Mouse (Mus musculus) forebrain, embryonic 16.5 days (tissue): ENCODE results near the gene Tnfsfm13. TPM values are rescaled to one million over a fixed set of nuclear protein-coding genes. Genes with fewer than 3 reads are reported as not detected.
A peak's percentile ranks its signal among the peaks of the same experiment; 100 is the strongest.

ENCODE experiments used
- ATAC-seq: fragments of 200-750 bp; cut with Nextera tagmentation; 2 replicates; pipeline ENCODE4 v1.8.0; 2017; ENCODE audit warnings: mild to moderate bottlenecking, moderate library complexity
- H3K27ac ChIP-seq: fragments of 300-500 bp; sonication (generic); 2 replicates; pipeline ENCODE4 v1.5.1; 2014; ENCODE audit warnings: low read length, control low read depth
- H3K27me3 ChIP-seq: fragments of 300-500 bp; sonication (generic); replicated peaks from 2 replicates; pipeline ENCODE4 v1.6.1; 2014; ENCODE audit warnings: low read length; ENCODE audit not compliant: control insufficient read depth, insufficient read depth
- H3K36me3 ChIP-seq: fragments of 300-500 bp; sonication (generic); 2 replicates; pipeline ENCODE4 v1.6.1; 2014; ENCODE audit not compliant: control insufficient read depth, insufficient read depth
- H3K4me1 ChIP-seq: fragments of 300-500 bp; sonication (generic); replicated peaks from 2 replicates; pipeline ENCODE4 v1.6.1; 2014; ENCODE audit warnings: low read length; ENCODE audit not compliant: control insufficient read depth, insufficient read depth
- H3K4me2 ChIP-seq: fragments of 300-500 bp; sonication (generic); 2 replicates; pipeline ENCODE4 v1.6.1; 2014; ENCODE audit warnings: mild to moderate bottlenecking, low read length, control low read depth
- H3K4me3 ChIP-seq: fragments of 300-500 bp; sonication (generic); replicated peaks from 2 replicates; pipeline ENCODE4 v1.5.1; 2014; ENCODE audit warnings: mild to moderate bottlenecking, low read length, control low read depth
- H3K9ac ChIP-seq: fragments of 300-500 bp; sonication (generic); replicated peaks from 2 replicates; pipeline ENCODE4 v1.6.1; 2014; ENCODE audit warnings: low read depth, low read length, control low read depth
- H3K9me3 ChIP-seq: fragments of 300-500 bp; sonication (generic); 2 replicates; pipeline ENCODE4 v1.6.1; 2016; ENCODE audit warnings: low read length; ENCODE audit not compliant: control insufficient read depth
- WGBS: fragments of 180-500 bp; shearing (Covaris S2); extraction: QIAGEN DNeasy Blood & Tissue Kit; methylation state at CpG from one replicate; pipeline ENCODE4 v1.1.7; 2014; 5-methylcytosine and 5-hydroxymethylcytosine counted together
- microRNA counts: library from miRNA; unstranded; fragments of <30 nt; microRNA quantifications from one replicate; lab custom pipeline; 2016
- microRNA-seq: library from miRNA; unstranded; fragments of <30 nt; microRNA quantifications from one replicate; pipeline ENCODE4, GENCODE M21; 2017
- polyA plus RNA-seq: library from polyadenylated mRNA; unstranded; fragments of >200 nt; fragmentation: Nextera tagmentation; extraction: Ambion mirVana; gene quantifications from 2 replicates; pipeline ENCODE4 v1.2.1, GENCODE M21; 2015

Gene Tnfsfm13
- polyA plus RNA-seq, 1 experiment from 2014 or later = 1.2 TPM

- no peak overlapping the region for H3K9ac ChIP-seq
- H3K36me3 ChIP-seq = peaks cover 37% of the 10 kb centered on the region
- no peak overlapping the region for H3K27ac ChIP-seq
- WGBS = 58% methylated on average over 5 of the region's 5 CpGs
- H3K4me2 ChIP-seq = no peak overlapping the region
- no peaks in the 10 kb centered on the region for H3K27me3 ChIP-seq
- H3K4me3 ChIP-seq = no peak overlapping the region
- no peaks in the 10 kb centered on the region for H3K9me3 ChIP-seq
- no peak for ATAC-seq
- 0 out of 2 replicates have a peak, but pooled peaks cover 8% of the 10 kb centered on the region for H3K4me1 ChIP-seq
These were observed 42.5 kb downstream of the Tnfsfm13 start for GRCm38 (mm10) chr11:69653399-69653798.

DNA sequence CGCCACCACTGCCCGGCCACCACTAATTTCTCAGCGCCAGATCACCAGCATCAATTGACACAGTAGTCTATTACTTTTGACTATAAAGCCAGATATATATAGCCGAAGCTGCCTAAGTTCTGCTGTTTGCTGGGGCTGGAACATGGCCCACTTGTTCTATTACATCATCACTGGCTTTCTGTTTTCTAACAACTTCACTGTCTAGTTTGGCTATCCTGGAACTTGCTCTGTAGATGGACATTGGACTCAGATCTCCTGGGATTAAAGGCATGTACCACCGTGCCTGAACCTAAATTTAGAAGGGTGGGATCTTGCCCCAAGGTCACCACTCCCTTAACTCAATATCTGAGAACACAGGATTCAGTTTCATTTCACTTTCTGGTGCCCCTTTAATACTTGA, 50.0 kb downstream of the Tnfsfm13 start:
- no peak overlapping the region for H3K4me2 ChIP-seq
- ATAC-seq = no peak
- H3K27ac ChIP-seq = no peak overlapping the region
- H3K4me3 ChIP-seq = no peak overlapping the region
- no peaks in the 10 kb centered on the region for H3K27me3 ChIP-seq
- WGBS = 92% methylated on average over 5 of the region's 5 CpGs
- no peak overlapping the region for H3K9ac ChIP-seq
- H3K4me1 ChIP-seq = no peaks in the 10 kb centered on the region
- H3K9me3 ChIP-seq = no peaks in the 10 kb centered on the region
- peaks cover 52% of the 10 kb centered on the region for H3K36me3 ChIP-seq

DNA sequence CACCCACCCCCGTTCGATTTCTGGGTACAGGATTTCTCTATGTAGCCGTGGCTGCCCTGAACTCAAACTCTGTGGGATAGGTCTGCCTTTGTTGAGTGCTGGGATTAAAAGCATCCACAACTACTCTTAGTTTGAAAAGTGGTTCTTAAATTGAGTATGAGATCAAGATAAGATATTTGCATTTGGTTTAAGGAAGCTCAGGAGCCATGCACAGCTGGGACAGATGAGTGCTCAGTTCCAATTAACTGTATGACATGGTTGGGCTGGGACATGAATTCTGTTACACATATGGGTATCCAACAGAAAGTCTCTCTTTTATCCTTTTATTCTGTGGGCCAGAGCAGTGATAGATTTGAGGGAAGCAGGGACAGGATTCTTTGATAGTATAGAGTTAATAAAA, 60.4 kb downstream of the Tnfsfm13 start:
- H3K9ac ChIP-seq = no peak overlapping the region
- no peak overlapping the region for H3K4me3 ChIP-seq
- H3K27me3 ChIP-seq = no peaks in the 10 kb centered on the region
- H3K4me1 ChIP-seq = peaks cover 27% of the 10 kb centered on the region
- H3K4me2 ChIP-seq = no peak overlapping the region
- 84% methylated on average over 3 of the region's 3 CpGs for WGBS
- no peak overlapping the region for H3K27ac ChIP-seq
- no peaks in the 10 kb centered on the region for H3K9me3 ChIP-seq
- ATAC-seq = no peak
- peaks cover 8% of the 10 kb centered on the region; the same call in 1 of the 2 replicates for H3K36me3 ChIP-seq

DNA sequence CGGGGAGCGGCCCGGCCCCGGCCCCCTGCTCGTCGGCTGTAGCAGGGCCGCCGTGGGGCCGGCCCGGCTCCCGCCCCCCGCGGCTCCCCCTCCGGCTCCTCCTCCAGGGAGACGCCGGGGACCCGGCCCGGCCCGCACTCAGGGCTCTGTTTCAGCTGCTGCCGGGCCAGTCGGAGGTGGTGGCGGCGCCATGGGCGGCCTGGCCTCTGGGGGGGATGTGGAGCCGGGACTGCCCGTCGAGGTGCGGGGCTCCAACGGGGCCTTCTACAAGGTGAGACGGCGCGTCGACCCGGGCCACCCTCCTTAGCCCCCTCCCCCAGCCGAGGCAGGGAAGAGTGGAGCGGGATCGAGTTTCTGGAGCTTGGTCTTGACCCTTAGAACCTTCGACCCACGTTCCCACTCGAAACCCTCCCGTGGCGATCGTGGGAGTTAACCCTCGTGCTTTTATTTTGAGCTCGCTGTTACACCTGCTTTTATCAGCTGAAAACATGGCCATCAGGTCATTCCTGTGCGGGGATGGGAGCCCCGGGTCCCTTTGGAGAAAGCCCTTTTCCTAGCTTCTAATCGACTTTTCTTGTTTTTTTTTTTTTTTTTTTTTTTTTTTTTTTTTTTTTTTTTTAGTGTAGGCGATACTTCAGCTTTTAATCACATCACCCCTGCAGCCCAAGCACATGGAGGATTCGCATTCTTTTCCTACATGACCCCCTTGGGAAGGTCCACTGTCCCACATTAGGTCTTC, 62.6 kb downstream of the Tnfsfm13 start:
- Histone ChIP-seq H3K27me3 (no peaks in the 10 kb centered on the region), H3K36me3 (no peaks in the 10 kb centered on the region), H3K4me3 (peak overlapping the region; percentile 99), H3K4me2 (peak overlapping the region; percentile 65), H3K9me3 (no peaks in the 10 kb centered on the region), H3K4me1 (peaks cover 27% of the 10 kb centered on the region), H3K9ac (peak overlapping the region; percentile 98), H3K27ac (peak overlapping the region; percentile 93)
- ATAC-seq = peak; percentile 65
- WGBS = under 1% methylated on average over 31 of the region's 50 CpGs

MicroRNAs encoded within 50 kb of the gene (microRNA counts, 519-probe panel; counts per million panel counts)
- microRNA mmu-miR-1934 (lab: Ali Mortazavi, UCI) (not detected), microRNA mmu-miR-467f (lab: Ali Mortazavi, UCI) (2,107 counts per million, percentile 36 among the panel's probes with 10 or more counts)

Small RNA genes lying within 50 kb of the gene (microRNA-seq; reads per million reads assigned to microRNA genes)
- gene Mir1934 (1.0 reads per million), gene Mir467f (not detected)

Other genes with a start within 250 kb of the Tnfsfm13 start
- 3.5 and 3.7 TPM in 2 replicates for gene Dnah2, start 147.0 kb downstream of the Tnfsfm13 start, polyA plus RNA-seq
- 95.7 and 123 TPM in 2 replicates for gene Efnb3, start 135.9 kb downstream of the Tnfsfm13 start, polyA plus RNA-seq
- gene Wrap53, start 115.8 kb downstream of the Tnfsfm13 start, polyA plus RNA-seq = 27.3 and 28.6 TPM in 2 replicates
- 103 and 109 TPM in 2 replicates for gene Trp53, start 115.7 kb downstream of the Tnfsfm13 start, polyA plus RNA-seq
- 30.2 and 33.8 TPM in 2 replicates for gene Atp1b2, start 90.2 kb downstream of the Tnfsfm13 start, polyA plus RNA-seq
- not detected in 2 replicates for gene Shbg, start 78.2 kb downstream of the Tnfsfm13 start, polyA plus RNA-seq
- 17.3 and 23.8 TPM in 2 replicates for gene Sat2, start 74.1 kb downstream of the Tnfsfm13 start, polyA plus RNA-seq
- 37.1 and 47.7 TPM in 2 replicates for gene Fxr2, start 63.1 kb downstream of the Tnfsfm13 start, polyA plus RNA-seq
- gene Sox15, start 40.8 kb downstream of the Tnfsfm13 start, polyA plus RNA-seq = not detected in 2 replicates
- gene Mpdu1, start 33.5 kb downstream of the Tnfsfm13 start, polyA plus RNA-seq = 82.1 and 90.4 TPM in 2 replicates
- 6.4 and 7.8 TPM in 2 replicates for gene Cd68, start 29.9 kb downstream of the Tnfsfm13 start, polyA plus RNA-seq
- 563 and 599 TPM in 2 replicates for gene Eif4a1, start 23.7 kb downstream of the Tnfsfm13 start, polyA plus RNA-seq
- 97.0 and 115 TPM in 2 replicates for gene Senp3, start 14.0 kb downstream of the Tnfsfm13 start, polyA plus RNA-seq
- 0.34 and 0.46 TPM in 2 replicates for gene Tnfsf13, start 10.3 kb downstream of the Tnfsfm13 start, polyA plus RNA-seq
- gene Tnfsf12, start 249 bp downstream of the Tnfsfm13 start, polyA plus RNA-seq = 1.1 and 1.2 TPM in 2 replicates
- 16.4 and 18.1 TPM in 2 replicates for gene Polr2a, start 62.5 kb upstream of the Tnfsfm13 start, polyA plus RNA-seq
- gene Slc35g3, start 65.9 kb upstream of the Tnfsfm13 start, polyA plus RNA-seq = 0.16 and 0.18 TPM in 2 replicates
- 3.3 and 3.6 TPM in 2 replicates for gene Zbtb4, start 69.8 kb upstream of the Tnfsfm13 start, polyA plus RNA-seq
- 1.2 TPM in 2 replicates for gene Chrnb1, start 99.8 kb upstream of the Tnfsfm13 start, polyA plus RNA-seq
- 5.2 and 5.9 TPM in 2 replicates for gene Fgf11, start 105.8 kb upstream of the Tnfsfm13 start, polyA plus RNA-seq
- gene Tmem102, start 109.5 kb upstream of the Tnfsfm13 start, polyA plus RNA-seq = 0.45 and 0.77 TPM in 2 replicates
- gene Gm39566, start 119.2 kb upstream of the Tnfsfm13 start, polyA plus RNA-seq = not detected in 2 replicates
- not detected in 2 replicates for gene Spem2, start 122.4 kb upstream of the Tnfsfm13 start, polyA plus RNA-seq
- gene Spem1, start 126.1 kb upstream of the Tnfsfm13 start, polyA plus RNA-seq = 0.72 and 0.75 TPM in 2 replicates
- 18.7 and 22.8 TPM in 2 replicates for gene Nlgn2, start 141.7 kb upstream of the Tnfsfm13 start, polyA plus RNA-seq
- gene Tmem256, start 142.4 kb upstream of the Tnfsfm13 start, polyA plus RNA-seq = 254 and 272 TPM in 2 replicates
- 55.0 and 57.7 TPM in 2 replicates for gene Plscr3, start 150.3 kb upstream of the Tnfsfm13 start, polyA plus RNA-seq
- gene Tnk1, start 162.6 kb upstream of the Tnfsfm13 start, polyA plus RNA-seq = 0.29 and 0.39 TPM in 2 replicates
- gene Tmem95, start 181.9 kb upstream of the Tnfsfm13 start, polyA plus RNA-seq = not detected in 2 replicates
- 1.3 and 1.9 TPM in 2 replicates for gene Kctd11, start 185.3 kb upstream of the Tnfsfm13 start, polyA plus RNA-seq
- 0.48 and 0.49 TPM in 2 replicates for gene Acap1, start 199.4 kb upstream of the Tnfsfm13 start, polyA plus RNA-seq
- gene 2810408A11Rik, start 204.9 kb upstream of the Tnfsfm13 start, polyA plus RNA-seq = 16.4 and 18.5 TPM in 2 replicates
- 19.0 and 21.5 TPM in 2 replicates for gene Neurl4, start 205.0 kb upstream of the Tnfsfm13 start, polyA plus RNA-seq
- 81.2 and 91.8 TPM in 2 replicates for gene Gps2, start 217.8 kb upstream of the Tnfsfm13 start, polyA plus RNA-seq
- 1,142 and 1,181 TPM in 2 replicates for gene Eif5a, start 225.9 kb upstream of the Tnfsfm13 start, polyA plus RNA-seq
- gene Ybx2, start 239.7 kb upstream of the Tnfsfm13 start, polyA plus RNA-seq = 3.3 and 3.4 TPM in 2 replicates